Mouse (Mus musculus): Measurements from ENCODE around the gene Fkbp2.

DNA sequence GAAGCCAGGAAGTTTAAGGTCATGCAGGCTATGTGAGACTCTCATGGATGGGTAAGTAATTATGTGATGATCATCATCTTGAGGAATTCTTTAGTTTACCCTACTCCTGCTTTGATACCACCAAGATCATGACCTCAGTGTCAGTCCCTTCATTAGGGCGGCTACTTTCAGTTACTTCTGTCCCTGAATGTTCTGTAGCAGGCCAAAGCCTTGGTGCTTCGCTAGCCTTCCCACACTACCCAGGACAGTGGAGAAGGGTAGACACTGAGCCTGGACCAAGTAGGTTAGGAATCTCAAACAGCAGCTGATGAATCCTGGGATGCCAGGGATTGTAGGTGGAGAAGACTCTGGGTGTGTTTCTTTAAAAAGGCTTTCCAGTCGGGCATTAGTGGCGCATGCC lies 1.2 kb upstream of the Fkbp2 start:
- TF ChIP-seq CTCF (IDR thresholded peaks at IDR 0.05; ENCODE audit: low read depth, low read length): no peak
- TF ChIP-seq POLR2A (IDR thresholded peaks at IDR 0.05; ENCODE audit: extremely low read depth, insufficient read depth, low read length): no peak
